Mouse (Mus musculus) lung, postnatal 4 days (tissue): Measurements from ENCODE around the gene Gabrb1.
"Not testable (repeated sequence)": the region's sequence is repeated elsewhere in the genome, so short reads cannot be mapped to it uniquely, and the experiment has no call there.

ENCODE experiments used
- DNase-seq, 2 experiments: peaks; one replicate each; pipeline ENCODE4 v3.0.0; 2021

The Gabrb1 gene

DNA sequence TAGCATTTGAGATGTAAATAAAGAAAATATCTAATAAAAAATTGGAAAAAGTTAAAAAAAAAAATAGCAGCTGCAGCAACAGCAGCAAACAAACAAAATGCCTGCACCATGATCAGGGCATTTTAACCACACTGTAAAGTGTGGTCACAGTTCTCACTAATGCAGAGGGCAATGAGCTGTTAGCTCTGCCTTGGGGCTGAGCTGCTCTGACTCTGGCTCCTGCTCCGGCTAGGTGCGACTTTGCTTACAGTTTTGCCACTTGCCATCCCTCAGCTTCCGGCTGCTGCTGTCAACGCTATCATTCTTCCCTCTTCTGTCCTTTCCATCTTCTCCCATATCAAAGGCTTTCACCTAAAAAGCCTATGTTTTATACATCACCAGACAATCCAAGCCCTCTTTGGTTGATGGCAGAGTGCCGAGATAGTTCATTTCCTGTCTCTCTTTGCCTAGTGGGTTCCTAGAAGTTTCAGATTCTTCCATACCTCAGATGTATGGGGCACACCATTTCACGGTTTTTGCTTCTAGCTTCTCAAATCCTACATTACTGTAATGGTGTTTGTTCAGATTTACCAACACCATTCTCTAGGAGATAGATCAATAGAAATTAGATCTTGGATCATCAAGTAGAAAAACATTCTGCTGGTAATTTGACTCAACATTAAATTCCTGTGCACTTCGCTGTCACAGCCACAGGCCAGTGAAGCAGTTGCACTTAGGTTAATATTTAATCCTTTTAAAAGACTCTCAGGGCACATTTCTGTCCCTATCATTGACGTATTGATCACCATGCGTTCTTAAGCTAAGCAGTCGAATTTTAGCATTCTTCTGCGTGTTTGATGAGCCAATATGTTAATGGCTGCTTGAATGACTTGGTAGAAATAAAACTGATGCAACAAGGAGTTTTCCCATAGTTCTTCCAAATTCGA lies 385.6 kb downstream of the Gabrb1 start:
- no peak for DNase-seq

DNA sequence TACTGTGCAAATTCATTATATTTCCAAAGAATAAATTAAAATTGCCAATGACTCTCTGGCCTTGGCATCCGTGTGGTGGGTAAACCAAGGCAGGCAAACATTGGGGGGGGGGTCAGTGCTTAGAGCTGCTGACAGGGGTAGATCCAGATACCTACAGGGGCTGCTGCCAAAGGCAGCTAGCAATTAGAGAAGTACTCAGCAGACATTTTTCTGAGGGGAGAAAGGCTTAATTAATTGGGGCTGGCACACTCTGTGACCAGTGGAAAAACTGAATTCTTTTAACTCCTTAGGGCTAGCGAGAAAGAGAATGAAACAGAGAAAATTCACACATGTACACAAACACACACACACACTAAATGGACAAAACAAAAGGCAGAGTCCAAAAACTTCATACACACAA lies 388.3 kb downstream of the Gabrb1 start:
- DNase-seq = no peak

DNA sequence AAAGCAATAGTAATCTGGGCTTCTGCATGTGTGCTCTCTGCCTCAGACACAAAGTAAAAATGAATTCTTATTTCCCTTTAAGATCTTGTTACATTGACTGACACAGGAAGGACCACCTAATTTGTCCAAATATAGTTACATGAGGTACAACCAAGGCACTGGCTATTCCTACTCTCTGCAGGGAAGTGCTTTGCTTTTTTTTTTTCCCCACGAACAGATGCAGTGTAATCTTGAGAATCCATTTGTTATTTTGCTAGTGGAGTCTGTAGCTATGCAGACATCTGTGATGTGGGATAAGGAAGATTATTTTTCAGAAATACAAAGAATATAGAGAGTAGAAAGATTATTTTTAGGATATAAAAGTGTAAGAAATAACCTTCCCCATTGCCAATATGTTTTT lies 406.2 kb downstream of the Gabrb1 start:
- DNase-seq = no peak

DNA sequence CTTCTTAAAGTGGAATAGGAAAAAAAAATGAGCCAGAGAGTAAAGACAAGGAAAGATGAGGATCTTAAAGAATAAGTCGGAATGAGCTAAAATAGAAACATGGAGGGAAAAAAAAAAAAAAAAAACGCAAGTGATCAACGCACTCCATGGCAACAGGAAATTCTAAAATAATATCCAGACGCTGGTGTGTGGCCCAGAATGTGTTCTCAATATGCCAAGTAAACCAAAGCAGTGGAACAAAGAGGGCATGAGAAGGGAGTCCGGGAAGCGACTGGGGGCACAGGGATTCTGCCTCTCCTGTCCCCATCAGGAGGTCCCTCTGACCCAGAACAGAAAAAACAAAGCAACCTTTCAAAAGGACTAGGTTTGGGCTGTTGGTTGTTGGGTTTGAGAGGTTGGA lies 410.9 kb downstream of the Gabrb1 start:
- DNase-seq = no peak

DNA sequence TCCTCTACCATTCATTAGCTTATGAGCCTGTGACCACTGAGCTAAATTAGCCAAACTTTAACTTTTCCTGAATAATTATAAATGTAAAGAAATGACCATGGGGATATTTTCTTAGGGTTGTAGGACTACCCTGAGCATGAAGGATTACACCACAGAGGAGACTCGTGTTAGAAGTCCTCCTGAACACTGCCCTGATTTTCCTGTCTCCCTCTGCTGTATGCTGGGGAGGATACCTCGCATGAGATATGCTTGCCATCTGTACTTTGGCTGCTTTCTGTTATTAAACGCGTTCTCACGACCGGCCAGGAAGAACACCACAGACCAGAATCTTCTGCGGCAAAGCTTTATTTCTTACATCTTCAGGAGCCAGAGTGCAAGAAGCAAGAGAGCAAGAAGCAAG lies 411.5 kb downstream of the Gabrb1 start:
- not testable (repeated sequence) for DNase-seq

DNA sequence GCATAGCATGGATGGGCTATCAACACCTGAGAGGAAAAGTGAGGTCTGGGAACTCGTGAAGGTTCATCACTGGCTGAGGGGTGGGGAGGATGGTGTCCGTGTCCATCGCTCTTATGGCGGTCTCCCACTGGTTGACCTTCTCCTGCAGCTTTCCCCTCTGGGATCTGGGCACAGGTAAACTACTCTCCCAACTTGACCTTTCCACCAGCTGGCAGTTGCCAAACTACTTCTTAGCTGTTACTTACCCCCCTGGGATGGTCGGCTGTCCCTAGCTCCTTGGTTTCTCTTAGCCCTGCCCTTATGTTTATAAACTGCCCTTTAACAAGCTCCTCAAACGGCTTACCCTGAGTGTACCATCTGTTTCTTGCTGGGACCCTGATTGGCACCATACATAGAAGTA lies 418.9 kb downstream of the Gabrb1 start:
- DNase-seq = no peak

DNA sequence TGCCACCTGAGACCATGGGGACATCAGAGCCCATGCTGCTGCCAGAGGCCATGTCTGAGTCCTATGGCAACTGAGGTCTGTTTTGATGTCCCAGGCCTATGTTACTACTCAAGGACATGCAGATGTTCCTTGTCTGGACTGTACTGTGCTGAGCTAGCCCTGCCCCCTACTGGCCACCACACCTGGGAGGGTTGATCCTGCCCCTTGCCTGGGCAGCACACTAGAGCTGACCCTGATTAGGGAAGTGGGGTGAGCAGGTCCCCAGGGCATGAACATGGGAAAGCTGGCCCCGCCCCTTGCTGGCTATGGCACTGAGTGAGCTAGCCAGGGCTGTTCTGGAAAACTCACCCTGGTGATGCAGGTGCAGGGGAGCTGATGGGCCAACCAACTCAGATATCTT lies 428.6 kb downstream of the Gabrb1 start:
- no peak for DNase-seq

DNA sequence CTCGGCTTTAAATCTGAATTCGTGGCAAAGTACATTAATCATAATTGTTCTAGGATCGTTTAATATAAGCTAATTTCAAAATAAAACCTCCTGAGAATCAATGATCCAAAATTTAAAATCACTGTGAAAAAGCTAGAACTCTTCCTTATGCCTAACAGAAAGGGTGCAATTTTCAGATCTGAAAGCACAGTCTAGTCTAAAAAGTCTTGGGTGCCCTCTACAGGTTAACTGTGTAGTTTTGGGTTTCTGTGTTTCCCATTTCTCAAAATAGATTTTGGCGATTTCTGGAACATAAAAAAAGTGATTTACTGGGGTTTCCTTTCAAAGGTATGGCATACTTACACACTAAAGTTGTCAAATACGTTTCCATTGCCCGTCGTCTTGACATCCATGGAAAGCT lies 436.7 kb downstream of the Gabrb1 start:
- no peak for DNase-seq

DNA sequence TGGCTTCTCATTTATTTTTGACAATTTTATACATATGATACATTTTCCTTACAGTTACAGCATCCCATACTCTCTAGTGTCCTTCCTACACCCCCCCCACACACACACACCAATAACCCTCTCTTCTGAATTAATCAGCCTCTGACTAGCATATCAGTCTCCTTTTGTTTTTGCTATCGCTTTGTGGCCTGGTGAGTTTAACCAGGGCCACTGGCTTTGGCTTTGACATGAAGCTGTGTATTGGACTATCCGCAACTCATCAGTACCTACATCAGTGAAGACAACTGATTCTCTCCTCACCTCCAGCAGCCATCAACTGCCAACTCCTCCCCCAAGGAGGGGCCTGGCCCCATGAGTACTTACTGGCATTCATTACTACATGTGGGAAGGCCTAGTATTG lies 437.1 kb downstream of the Gabrb1 start:
- DNase-seq = no peak

DNA sequence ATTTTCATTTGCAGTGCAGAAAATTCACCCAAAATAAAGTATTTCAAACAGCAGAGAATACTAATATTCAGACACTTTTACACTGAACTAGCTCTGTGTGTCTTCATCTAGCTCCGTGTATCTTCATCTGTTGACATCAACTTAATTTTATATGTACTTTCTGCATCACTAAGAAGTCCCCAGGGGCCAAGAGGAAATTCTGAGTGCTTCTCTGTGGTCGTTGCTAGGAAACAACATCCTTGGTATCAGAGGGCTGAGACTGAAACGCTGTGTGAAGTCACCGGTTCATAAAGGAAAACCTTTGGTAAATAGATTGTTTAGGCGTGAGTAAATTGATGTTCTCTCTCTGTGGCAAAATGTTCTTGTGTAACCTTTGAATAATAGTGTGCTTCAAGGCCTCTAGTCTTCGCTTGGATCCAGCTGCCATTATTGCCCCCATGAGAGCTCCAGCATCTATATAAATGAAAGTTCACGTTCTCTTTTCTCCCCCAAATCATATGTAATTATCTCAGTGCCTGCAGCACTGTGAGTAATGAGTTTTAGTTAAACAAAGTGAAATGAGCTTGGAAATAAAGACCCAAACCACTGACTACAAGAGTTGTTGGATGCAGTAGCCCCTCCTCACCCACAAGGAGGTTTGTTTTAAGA lies 446.5 kb downstream of the Gabrb1 start:
- DNase-seq = no peak

DNA sequence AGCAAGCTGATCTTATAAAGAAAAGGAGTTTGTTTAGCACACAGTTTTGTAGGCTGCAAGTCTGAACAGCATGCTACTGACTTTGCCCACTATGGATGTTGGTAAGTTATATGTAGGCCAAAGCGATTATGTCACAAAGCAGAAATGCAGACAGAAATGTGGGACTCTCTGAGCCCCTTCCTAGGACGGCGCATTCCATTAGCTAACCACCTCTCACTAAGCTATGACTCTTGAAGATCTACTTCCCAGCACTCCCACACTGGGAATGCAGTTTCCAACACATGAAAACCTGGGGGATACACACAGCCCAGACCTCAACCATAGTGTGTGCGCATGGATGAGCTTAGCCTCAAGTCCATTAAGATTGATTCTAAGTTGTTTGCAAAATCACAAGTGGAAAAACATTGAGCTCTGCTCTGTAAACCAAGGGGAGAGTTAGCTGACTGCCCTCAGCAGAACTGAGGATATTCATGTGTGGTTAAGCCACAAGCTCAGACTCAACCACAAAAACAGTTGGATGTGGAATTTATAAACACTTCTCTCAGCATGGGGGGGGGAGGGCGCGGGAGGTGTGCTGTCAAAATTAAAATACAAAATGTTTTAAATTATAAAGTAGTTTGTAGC lies 464.6 kb downstream of the Gabrb1 start:
- DNase-seq = no peak

DNA sequence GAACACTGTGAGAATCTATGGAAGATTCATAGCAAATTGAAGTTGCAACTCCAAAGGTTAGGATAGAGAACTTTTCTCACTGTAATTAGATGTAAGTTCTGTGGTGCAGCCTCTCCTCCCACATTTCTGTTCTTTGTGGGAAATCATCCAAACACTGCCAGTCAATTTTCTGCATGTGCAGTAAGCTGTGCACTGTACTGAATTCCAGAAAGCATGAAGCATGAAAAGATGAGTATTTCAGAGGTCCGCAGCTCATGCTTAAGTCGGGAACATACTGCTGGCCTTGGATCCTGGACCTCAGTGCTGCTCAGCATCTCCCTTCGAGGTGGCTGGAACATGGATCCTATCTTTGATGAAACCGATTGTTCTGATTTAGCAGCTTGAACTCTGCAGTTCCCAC lies 468.8 kb downstream of the Gabrb1 start:
- no peak for DNase-seq

DNA sequence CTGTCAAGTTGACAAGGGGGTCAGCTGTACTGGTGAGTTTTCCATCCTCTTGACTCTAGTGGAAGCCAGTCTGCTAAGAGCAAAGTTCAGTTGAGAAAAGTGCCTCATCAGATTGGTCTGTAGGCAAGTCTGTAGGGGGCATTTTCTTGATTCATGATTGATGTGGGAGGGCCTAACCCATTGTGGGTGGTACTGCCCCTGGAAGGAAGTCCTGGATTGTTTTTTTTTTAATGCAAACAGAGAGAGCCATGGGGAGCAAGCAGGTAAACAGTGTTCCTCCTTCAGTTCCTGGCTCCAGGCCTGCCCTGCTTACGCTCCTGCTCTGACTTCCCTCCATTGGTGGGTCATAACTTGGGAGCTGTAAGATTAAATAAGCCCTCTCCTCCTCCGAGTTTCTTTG lies 476.0 kb downstream of the Gabrb1 start:
- no peak for DNase-seq

DNA sequence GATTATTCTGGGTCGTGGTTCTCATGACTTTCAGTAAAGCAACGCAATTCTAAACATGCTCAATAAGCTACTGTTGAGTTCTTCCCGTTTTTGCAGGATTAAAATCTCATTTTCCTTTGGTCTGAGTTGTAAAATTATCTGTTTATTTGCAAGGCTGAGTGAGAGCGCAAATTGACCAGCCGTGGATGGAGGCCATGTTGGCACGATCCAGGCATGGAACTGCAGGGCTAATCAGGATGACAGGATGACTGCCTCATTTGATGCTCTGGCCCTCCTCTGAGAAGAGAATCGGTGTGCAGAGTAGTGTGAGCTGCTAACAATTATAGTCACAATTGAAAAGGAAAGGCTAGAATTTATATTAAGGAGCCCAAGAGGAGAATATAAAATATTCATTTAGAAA lies 480.3 kb downstream of the Gabrb1 start:
- no peak for DNase-seq

DNA sequence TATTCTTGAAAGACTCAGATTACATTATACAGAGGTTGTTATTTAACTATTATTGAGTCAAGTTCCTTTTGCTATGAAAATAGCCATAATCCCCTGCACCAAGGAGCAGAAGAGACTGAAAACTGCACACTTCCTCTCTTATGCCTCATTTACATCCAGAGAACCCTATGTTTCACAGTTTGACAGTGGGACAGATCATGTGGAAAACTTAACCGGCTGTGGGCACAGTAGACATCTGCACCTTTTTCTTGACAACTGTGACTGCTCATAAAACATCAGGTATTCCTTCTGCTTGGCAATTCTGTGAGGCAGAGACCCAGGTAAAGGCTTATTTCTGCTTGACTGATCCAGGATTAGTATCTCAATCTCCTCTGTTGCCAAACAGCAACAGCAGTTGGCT lies 481.7 kb downstream of the Gabrb1 start:
- no peak for DNase-seq

DNA sequence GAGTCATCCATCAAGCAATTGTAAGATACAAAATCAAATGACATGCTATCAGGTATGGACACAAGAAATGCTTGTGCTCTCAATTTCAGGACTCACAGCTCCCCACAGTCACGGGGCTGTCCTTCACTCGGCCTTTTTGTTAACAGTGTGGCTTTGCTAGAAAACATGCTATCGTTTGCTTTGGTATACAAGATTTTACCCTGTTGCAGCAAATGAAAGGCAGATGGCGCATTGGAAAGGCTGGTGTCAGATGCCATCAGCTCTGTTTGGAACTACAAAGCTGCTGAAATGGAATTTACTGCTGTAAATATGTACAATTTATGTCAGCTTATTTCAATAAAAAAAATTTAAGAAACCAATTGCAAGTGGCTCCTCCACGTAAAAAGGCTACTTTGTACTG lies 490.8 kb downstream of the Gabrb1 start:
- DNase-seq = no peak

DNA sequence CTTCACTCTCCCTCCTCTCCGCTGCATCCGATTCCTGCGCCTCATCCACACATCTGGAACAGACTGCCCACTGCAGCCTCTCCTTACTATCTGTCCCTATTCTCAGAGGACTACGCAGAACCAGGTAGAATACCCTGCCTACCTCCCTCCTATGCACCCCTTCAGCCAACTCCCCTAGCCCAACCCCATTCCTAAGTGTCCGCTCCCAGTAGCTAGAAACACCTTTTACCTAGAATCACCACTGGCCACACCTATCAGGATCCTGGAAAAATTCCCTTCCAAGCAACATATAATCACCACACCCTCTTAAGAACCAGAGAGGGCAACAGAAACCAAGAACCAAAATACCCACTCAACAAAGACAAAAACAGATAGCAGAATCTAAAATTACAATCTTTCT lies 493.0 kb downstream of the Gabrb1 start:
- no peak for DNase-seq

DNA sequence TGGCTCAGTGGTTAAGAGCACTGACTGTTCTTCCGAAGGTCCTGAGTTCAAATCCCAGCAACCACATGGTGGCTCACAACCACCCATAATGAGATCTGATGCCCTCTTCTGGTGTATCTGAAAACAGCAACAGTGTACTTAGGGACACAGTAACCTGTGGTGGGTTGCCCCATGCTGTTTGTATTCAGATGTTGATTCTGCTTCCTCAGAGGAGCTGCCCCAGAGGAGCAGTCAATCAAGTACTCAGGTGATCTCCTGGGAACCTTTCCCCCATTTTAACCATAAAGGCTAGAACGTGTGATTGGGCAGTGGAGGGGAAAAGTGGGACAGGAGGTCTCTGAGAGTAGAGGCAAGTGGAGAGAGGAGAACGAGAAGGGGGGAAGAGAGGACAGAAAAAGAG lies 497.8 kb downstream of the Gabrb1 start:
- not testable (repeated sequence) for DNase-seq

DNA sequence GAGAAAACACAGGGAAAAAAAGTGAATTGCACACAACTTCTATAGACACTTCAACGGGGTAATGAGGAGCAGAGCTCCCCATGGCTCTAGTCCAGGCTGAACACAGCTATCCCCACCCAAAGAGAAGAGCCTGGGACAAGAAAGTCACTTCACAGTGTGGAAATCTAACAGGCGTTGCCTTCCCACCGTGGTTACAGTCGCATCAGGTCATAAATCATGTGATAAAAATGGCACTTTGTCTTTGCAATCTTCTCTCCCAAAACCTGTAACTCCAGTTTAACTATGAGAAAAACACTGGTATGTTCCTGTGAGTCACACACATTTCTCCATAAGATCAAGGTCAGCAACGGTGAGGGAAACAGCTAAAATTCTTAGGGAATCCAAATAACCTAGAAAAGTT lies 498.7 kb downstream of the Gabrb1 start:
- DNase-seq = no peak

DNA sequence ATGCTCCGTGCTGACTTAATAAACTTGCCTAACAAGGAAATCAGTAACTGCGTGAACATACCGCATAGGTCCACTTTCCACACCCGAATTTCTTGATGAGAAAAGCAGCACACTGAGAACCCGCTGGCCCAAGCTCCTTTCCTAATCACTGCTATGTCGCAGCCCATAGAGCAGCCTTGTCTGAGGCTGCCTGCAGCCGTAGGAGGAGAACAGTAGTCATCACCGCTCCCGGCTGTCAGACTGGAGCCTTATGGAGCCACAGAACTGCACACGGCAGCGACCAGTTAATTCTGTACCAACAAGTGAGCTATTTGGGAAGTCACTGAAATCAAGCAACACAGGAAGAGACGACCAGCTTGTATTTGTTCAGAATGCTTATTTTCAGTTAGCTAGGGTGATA lies 500.8 kb downstream of the Gabrb1 start:
- no peak for DNase-seq

DNA sequence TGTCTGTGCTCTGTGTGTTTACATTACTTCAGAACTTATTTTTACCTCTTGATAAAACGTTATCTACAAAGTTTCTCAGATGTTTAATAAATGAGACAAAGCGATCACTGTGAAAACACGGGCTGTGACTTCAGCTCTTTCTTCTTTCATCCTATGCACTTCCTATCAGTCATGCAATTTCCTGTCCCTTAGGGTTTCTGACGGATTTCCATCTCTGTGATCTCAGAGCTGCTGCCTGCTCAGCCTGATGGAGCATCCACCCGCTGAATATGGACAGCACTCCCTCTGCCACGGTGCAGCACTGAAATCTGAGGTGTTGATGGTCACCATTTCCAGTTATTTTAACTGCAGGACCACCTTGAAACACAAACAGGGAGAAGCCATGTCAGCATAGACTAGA lies 501.6 kb downstream of the Gabrb1 start:
- peak in 1 of 2 experiments; percentile 11 for DNase-seq

DNA sequence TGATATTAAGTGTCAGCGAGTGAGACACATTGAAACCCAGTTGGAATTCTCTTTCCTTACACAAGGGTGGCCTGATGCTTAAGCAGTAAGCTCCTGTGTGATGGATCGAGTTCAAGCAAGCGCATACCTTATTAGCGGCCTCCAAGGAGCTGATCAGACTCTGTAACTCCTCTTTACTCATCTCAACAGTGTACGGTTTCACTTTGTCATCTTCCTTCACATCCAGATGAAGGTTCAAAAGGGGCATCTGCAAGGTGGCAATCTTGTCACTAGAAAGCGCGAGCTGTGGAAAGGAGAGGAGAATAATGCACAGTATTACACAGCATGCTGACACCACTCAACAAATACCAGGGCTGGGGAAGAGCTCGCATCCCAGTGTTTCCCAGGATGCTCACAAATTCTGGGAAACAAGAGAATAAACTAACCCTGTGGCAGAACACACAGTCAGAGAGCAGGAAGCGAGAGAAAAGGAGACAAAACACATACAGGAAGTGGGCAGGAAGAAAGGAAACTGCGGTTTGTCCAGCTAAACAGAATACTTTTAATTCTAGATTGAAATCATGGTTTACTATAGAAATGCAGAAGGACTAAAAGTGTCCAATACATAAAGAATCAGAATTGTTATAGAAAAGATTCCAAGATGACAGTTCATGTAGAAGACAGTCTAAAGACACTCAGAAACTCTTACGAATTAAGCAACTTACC lies 503.0 kb downstream of the Gabrb1 start:
- no peak for DNase-seq

DNA sequence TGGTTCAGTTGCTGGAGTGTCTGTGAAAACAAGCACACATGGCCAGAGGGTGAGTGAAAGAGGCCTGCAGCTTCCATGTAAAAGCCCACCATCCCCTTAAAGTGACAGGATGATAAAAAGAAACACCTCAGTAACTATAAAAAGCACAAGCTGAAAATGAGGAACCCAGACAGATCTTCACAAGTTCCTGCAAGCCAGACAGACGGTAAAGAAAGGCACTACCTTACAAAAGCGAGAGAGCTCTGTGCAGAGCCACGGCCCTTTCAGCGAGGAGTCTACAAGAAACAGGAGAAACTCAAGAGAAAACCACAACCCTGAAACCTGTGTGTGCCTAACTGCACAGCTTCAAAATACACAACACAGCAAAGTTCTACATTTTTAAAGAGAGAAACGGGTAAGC lies 504.9 kb downstream of the Gabrb1 start:
- DNase-seq = no peak
